Mouse (Mus musculus) T-cell, adult 2 months (primary cell): ENCODE data around the gene Colq.

ENCODE experiments used
- DNase-seq: peaks from one replicate; pipeline ENCODE4 v3.0.0; 2022; ENCODE audit warnings: low spot score

The Colq gene

DNA sequence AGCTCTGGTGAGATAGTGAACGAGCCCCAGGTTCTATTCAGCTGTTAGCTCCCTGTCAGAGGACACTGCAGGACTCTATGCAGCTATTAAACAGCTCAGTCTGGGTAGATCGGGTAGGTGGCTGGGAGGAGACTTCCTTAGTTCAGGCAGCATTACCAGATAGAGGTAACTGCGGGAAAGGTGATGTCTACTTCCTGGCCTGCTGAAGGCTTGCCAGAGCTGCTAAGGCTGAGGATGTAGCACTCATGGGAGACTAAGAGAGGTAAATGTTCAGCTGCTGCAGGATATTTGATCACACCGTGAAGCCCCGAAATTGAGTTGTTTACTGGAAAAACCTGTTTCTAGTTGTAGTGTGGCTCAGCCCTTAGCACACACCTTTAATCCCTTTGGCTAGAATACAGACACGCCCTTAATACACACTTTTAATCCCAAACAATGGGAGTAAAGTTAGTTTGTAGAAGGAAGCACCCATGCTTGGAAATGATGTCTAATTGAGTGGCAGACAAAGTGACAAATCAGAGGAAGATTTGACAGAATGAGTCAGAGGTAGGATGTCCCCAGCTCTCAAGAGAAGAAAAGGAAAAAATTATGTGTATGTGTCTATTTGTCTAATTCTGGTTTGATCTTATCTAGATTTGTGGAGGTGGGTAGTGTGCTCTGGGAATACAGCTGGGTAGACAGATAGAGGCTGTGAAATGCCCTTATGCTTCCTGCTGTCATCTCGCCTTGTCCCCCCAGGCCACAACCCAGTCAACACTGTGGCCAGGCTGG lies 65.9 kb downstream of the Colq start:
- no peak for DNase-seq

- DNase-seq: peak; percentile 28
These were observed 69.8 kb downstream of the Colq start for GRCm38 (mm10) chr14:31521318-31521717.

DNA sequence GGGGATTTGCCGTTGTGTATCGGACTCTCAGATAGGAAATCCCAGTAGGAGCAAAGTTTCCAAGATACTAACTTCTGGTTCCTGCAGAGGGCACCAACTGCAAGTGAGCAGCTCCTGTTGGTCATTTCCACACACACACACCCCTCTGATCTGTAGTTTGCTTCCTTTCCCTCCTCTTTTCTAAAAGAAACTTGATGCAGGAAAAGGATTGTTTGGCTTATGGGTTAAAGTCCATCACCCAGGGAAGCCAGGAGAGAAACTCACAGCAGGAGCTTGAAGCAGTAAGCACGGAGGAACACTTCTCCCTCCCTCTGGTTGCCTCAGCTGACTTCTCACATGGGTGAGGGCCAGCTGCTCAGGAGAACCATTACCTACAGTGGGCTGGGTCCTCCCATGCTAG lies 72.0 kb downstream of the Colq start:
- no peak for DNase-seq

- no peak for DNase-seq
These were observed 75.2 kb downstream of the Colq start for GRCm38 (mm10) chr14:31515895-31516294.

- no peak for DNase-seq
These were observed 80.8 kb downstream of the Colq start for GRCm38 (mm10) chr14:31510322-31510721.

GRCm38 (mm10) chr14:31509911-31510310 lies 81.2 kb downstream of the Colq start:
- DNase-seq: no peak

GRCm38 (mm10) chr14:31506456-31506855 lies 84.7 kb downstream of the Colq start:
- no peak for DNase-seq

GRCm38 (mm10) chr14:31503406-31503805 lies 87.7 kb downstream of the Colq start:
- no peak for DNase-seq

GRCm38 (mm10) chr14:31499526-31499925 lies 91.6 kb downstream of the Colq start:
- no peak for DNase-seq

GRCm38 (mm10) chr14:31496241-31496646 lies 94.9 kb downstream of the Colq start:
- DNase-seq: no peak

GRCm38 (mm10) chr14:31495538-31495937 lies 95.6 kb downstream of the Colq start:
- no peak for DNase-seq

GRCm38 (mm10) chr14:31494975-31495455 lies 96.1 kb downstream of the Colq start, which contains the start of gene Mettl6:
Gene Mettl6 (minus strand): TSS chr14:31495040.
- DNase-seq: peak; percentile 93

DNA sequence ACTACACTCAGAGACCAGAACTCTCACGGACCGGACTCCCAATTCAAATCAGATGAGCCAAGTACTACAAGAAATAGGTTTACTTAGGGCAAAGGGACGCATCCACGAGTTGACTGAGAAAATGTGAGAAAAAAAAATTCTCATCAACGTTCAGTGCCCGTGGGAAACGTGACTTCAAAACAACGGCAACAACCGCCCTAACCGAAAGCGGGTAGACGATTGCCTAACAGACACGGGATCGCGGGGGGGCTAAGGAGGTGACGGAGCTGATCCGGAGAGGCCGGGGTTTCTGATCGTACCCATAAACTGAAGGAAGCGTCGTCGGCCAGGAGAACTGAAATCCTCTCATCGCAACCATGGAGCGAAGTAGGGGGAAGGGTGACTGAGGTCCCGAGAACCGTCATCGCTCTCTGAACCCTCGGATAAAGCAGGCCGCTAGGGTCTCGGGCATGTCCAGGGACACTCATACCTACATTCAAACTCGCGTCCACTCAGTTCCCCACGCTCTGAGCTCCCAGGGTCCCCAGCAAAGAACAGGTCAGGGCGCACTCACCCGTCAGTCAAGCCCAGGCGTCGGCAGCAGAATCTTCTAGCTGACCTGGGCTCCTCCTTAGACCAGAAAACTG lies 96.7 kb downstream of the Colq start, which contains the start of gene Eaf1:
Gene Eaf1 (plus strand): TSS at position 51 of the 626 bp plus-strand sequence.
- peak; percentile 60 for DNase-seq

- no peak for DNase-seq
These were observed 97.2 kb downstream of the Colq start for GRCm38 (mm10) chr14:31493901-31494300.

DNA sequence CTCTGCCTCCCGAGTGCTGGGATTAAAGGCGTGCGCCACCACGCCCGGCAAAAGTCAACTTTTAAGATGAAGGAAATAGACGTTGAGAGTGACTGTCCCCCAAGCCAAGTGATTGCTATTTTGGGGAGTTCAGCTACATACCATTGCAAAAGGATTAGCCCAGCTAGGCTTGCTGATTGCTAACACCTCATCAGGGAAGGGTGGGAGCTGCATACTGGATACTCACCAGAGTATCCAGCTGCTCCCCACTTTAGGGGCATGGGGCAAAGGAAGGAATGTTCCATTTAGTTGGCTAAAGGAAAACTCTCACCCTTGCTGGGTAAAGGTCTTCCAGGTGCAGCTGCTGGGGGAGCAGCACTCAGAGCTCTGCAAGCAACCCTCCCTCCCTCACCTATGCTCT lies 103.1 kb downstream of the Colq start:
- no peak for DNase-seq

GRCm38 (mm10) chr14:31486465-31486864 lies 104.7 kb downstream of the Colq start:
- DNase-seq: no peak

GRCm38 (mm10) chr14:31482417-31482816 lies 108.7 kb downstream of the Colq start:
- no peak for DNase-seq

- no peak for DNase-seq
These were observed 117.8 kb downstream of the Colq start for GRCm38 (mm10) chr14:31473297-31473696.
